Mouse (Mus musculus) neural tube, embryonic 11.5 days (tissue): Measurements from ENCODE around the gene Gid4. TPM values are rescaled to one million over a fixed set of nuclear protein-coding genes. Genes with fewer than 3 reads are reported as not detected.

ENCODE experiments used
- ATAC-seq: fragments of 200-750 bp; cut with Nextera tagmentation; 2 replicates; pipeline ENCODE4 v1.8.0; 2017; ENCODE audit warnings: moderate number of reproducible peaks, mild to moderate bottlenecking, moderate TSS enrichment, moderate library complexity; ENCODE audit not compliant: insufficient read depth, low FRiP score, low TSS enrichment
- DNase-seq: peaks from one replicate; pipeline ENCODE4 v3.0.0-alpha.2; 2015; ENCODE audit warnings: low spot score
- H3K27ac ChIP-seq: fragments of 300-500 bp; sonication (generic); 2 replicates; pipeline ENCODE4 v1.5.1; 2014; ENCODE audit warnings: low read depth, mild to moderate bottlenecking, low read length
- H3K27me3 ChIP-seq: fragments of 300-500 bp; sonication (generic); 2 replicates; pipeline ENCODE4 v1.6.1; 2014; ENCODE audit warnings: mild to moderate bottlenecking, low read length, mixed read lengths; ENCODE audit not compliant: control insufficient read depth, insufficient read depth
- H3K36me3 ChIP-seq: fragments of 300-500 bp; sonication (generic); 2 replicates; pipeline ENCODE4 v1.6.1; 2014; ENCODE audit warnings: mild to moderate bottlenecking, low read length, moderate library complexity, mixed read lengths; ENCODE audit not compliant: control insufficient read depth, insufficient read depth
- H3K4me1 ChIP-seq: fragments of 300-500 bp; sonication (generic); 2 replicates; pipeline ENCODE4 v1.6.1; 2014; ENCODE audit warnings: low read length, mixed read lengths; ENCODE audit not compliant: control insufficient read depth, insufficient read depth
- H3K4me2 ChIP-seq: fragments of 300-500 bp; sonication (generic); 2 replicates; pipeline ENCODE4 v1.6.1; 2014; ENCODE audit warnings: low read depth, mild to moderate bottlenecking, moderate library complexity
- H3K4me3 ChIP-seq: fragments of 300-500 bp; sonication (generic); 2 replicates; pipeline ENCODE4 v1.5.1; 2014; ENCODE audit warnings: low read depth, low read length
- H3K9ac ChIP-seq: fragments of 300-500 bp; sonication (generic); 2 replicates; pipeline ENCODE4 v1.6.1; 2014; ENCODE audit warnings: mild to moderate bottlenecking, low read length
- H3K9me3 ChIP-seq: fragments of 300-500 bp; sonication (generic); 2 replicates; pipeline ENCODE4 v1.6.1; 2016; ENCODE audit warnings: low read length; ENCODE audit not compliant: control insufficient read depth
- WGBS: fragments of 180-500 bp; shearing (Covaris S2); extraction: QIAGEN DNeasy Blood & Tissue Kit; methylation state at CpG from one replicate; pipeline ENCODE4 v1.1.7; 2014; 5-methylcytosine and 5-hydroxymethylcytosine counted together
- polyA plus RNA-seq: library from polyadenylated mRNA; unstranded; fragments of >200 nt; fragmentation: Nextera tagmentation; extraction: Ambion mirVana; gene quantifications from 2 replicates; pipeline ENCODE4 v1.2.1, GENCODE M21; 2014

The Gid4 gene
- 27.8 and 29.9 TPM in 2 replicates for polyA plus RNA-seq

GRCm38 (mm10) chr11:60416963-60417716, at the start of gene Gid4:
Gene Gid4, plus strand, starts transcription at chr11:60417145.
- no peaks in the 10 kb centered on the region for H3K36me3 ChIP-seq
- peak; percentile 96 for ATAC-seq
- peak within 1 kb of the TSS; percentile 75; the same call in 1 of the 2 replicates for H3K27ac ChIP-seq

GRCm38 (mm10) chr11:60367256-60367655, 49.7 kb upstream of the Gid4 start:
- Histone ChIP-seq H3K4me1 (peaks cover 5% of the 10 kb centered on the region; the same call in 1 of the 2 replicates), H3K4me3 (no peak overlapping the region), H3K9ac (no peak overlapping the region), H3K27ac (no peak overlapping the region), H3K36me3 (no peaks in the 10 kb centered on the region), H3K9me3 (no peaks in the 10 kb centered on the region), H3K4me2 (no peak overlapping the region), H3K27me3 (no peaks in the 10 kb centered on the region)
- ATAC-seq (no peak), DNase-seq (no peak)
- 81% methylated on average over 3 of the region's 3 CpGs for WGBS

More at GRCm38 (mm10) chr11:60416963-60417716, at the start of gene Gid4:
- H3K4me2 ChIP-seq = peak within 1 kb of the TSS; percentile 98
- under 1% methylated on average over 60 of the region's 81 CpGs for WGBS
- H3K27me3 ChIP-seq = no peaks in the 10 kb centered on the region
- peak within 1 kb of the TSS; percentile 74 for H3K4me3 ChIP-seq
- peaks cover 17% of the 10 kb centered on the region for H3K4me1 ChIP-seq
- peak within 1 kb of the TSS; percentile 93 for H3K9ac ChIP-seq
- DNase-seq = peak; percentile 99
- no peaks in the 10 kb centered on the region for H3K9me3 ChIP-seq

GRCm38 (mm10) chr11:60368909-60369308, 48.0 kb upstream of the Gid4 start:
- Histone ChIP-seq H3K27ac (no peak overlapping the region), H3K4me2 (no peak overlapping the region), H3K9ac (no peak overlapping the region), H3K9me3 (no peaks in the 10 kb centered on the region), H3K36me3 (no peaks in the 10 kb centered on the region), H3K4me3 (no peak overlapping the region), H3K27me3 (no peaks in the 10 kb centered on the region), H3K4me1 (peaks cover 5% of the 10 kb centered on the region; the same call in 1 of the 2 replicates)
- DNase-seq (no peak), ATAC-seq (no peak)
- WGBS = 74% methylated on average over 4 of the region's 4 CpGs

- 39% methylated on average over 4 of the region's 4 CpGs for WGBS
- ATAC-seq (no peak), DNase-seq (no peak)
- H3K4me3 ChIP-seq = no peak overlapping the region
- H3K4me1 ChIP-seq = peaks cover 5% of the 10 kb centered on the region; the same call in 1 of the 2 replicates
- no peak overlapping the region for H3K27ac ChIP-seq
- no peaks in the 10 kb centered on the region for H3K36me3 ChIP-seq
- H3K9ac ChIP-seq = no peak overlapping the region
- H3K9me3 ChIP-seq = no peaks in the 10 kb centered on the region
- H3K4me2 ChIP-seq = no peak overlapping the region
- no peaks in the 10 kb centered on the region for H3K27me3 ChIP-seq
Observed at GRCm38 (mm10) chr11:60369448-60369847, 47.5 kb upstream of the Gid4 start.

- H3K4me3 ChIP-seq = no peak overlapping the region
- 85% methylated on average over 13 of the region's 13 CpGs for WGBS
- no peak overlapping the region for H3K4me2 ChIP-seq
- H3K9ac ChIP-seq = no peak overlapping the region
- H3K27ac ChIP-seq = no peak overlapping the region
- ATAC-seq = no peak
- H3K36me3 ChIP-seq = no peaks in the 10 kb centered on the region
- no peaks in the 10 kb centered on the region for H3K9me3 ChIP-seq
- peaks cover 5% of the 10 kb centered on the region; the same call in 1 of the 2 replicates for H3K4me1 ChIP-seq
- no peaks in the 10 kb centered on the region for H3K27me3 ChIP-seq
- no peak for DNase-seq
Observed at GRCm38 (mm10) chr11:60370431-60370830, 46.5 kb upstream of the Gid4 start.

- DNase-seq = no peak
- no peak for ATAC-seq
- H3K36me3 ChIP-seq = no peaks in the 10 kb centered on the region
- no peak overlapping the region for H3K4me3 ChIP-seq
- H3K4me2 ChIP-seq = no peak overlapping the region
- no peaks in the 10 kb centered on the region for H3K4me1 ChIP-seq
- H3K9ac ChIP-seq = no peak overlapping the region
- no peaks in the 10 kb centered on the region for H3K9me3 ChIP-seq
- H3K27me3 ChIP-seq = no peaks in the 10 kb centered on the region
- no peak overlapping the region for H3K27ac ChIP-seq
- WGBS = 78% methylated on average over 6 of the region's 6 CpGs
Observed at GRCm38 (mm10) chr11:60374481-60374880, 42.5 kb upstream of the Gid4 start.

- no peak for ATAC-seq
- 89% methylated on average over 6 of the region's 6 CpGs for WGBS
- no peak overlapping the region for H3K4me2 ChIP-seq
Observed at GRCm38 (mm10) chr11:60383518-60383917, 33.4 kb upstream of the Gid4 start.

GRCm38 (mm10) chr11:60384762-60385421, 32.1 kb upstream of the Gid4 start:
- Histone ChIP-seq H3K4me2 (peak overlapping the region; percentile 38), H3K4me3 (no peak overlapping the region), H3K4me1 (peaks cover 4% of the 10 kb centered on the region; the same call in 1 of the 2 replicates), H3K9ac (peak overlapping the region; percentile 33), H3K36me3 (no peaks in the 10 kb centered on the region), H3K9me3 (no peaks in the 10 kb centered on the region), H3K27ac (peak overlapping the region; percentile 21), H3K27me3 (no peaks in the 10 kb centered on the region)
- ATAC-seq (peak; percentile 60), DNase-seq (peak; percentile 70)
- WGBS = 3% methylated on average over 16 of the region's 16 CpGs

More at GRCm38 (mm10) chr11:60383518-60383917, 33.4 kb upstream of the Gid4 start:
- Histone ChIP-seq H3K9me3 (no peaks in the 10 kb centered on the region), H3K4me1 (peaks cover 4% of the 10 kb centered on the region; the same call in 1 of the 2 replicates), H3K27me3 (no peaks in the 10 kb centered on the region), H3K4me3 (no peak overlapping the region), H3K9ac (no peak overlapping the region), H3K27ac (no peak overlapping the region), H3K36me3 (no peaks in the 10 kb centered on the region)
- DNase-seq = no peak
